Mouse (Mus musculus) embryonic fibroblast, embryonic 13.5 days (primary cell): ENCODE measurements around the gene Nup35. TPM values are rescaled to one million over a fixed set of nuclear protein-coding genes. Genes with fewer than 3 reads are reported as not detected.

Source experiments
- H3K27ac ChIP-seq: 2 replicates; pipeline ENCODE4 v1.5.1; 2012; ENCODE audit warnings: low read length, control low read depth, inconsistent platforms; ENCODE audit not compliant: insufficient read depth
- H3K4me1 ChIP-seq: 2 replicates; pipeline ENCODE4 v1.6.1; 2011; ENCODE audit warnings: low read length; ENCODE audit not compliant: control insufficient read depth, insufficient read depth
- H3K4me3 ChIP-seq: 2 replicates; pipeline ENCODE4 v1.5.1; 2011; ENCODE audit warnings: mild to moderate bottlenecking, control low read depth, low read length; ENCODE audit not compliant: insufficient read depth
- CTCF ChIP-seq: IDR thresholded peaks from 2 replicates; pipeline ENCODE4 v1.5.1; 2011; ENCODE audit warnings: mild to moderate bottlenecking, control low read depth, low read length, moderate library complexity, borderline replicate concordance; ENCODE audit not compliant: insufficient read depth
- POLR2A ChIP-seq: IDR thresholded peaks from 2 replicates; pipeline ENCODE4 v1.6.1; 2011; ENCODE audit warnings: low read depth, mild to moderate bottlenecking, control low read depth, low read length, moderate library complexity
- polyA plus RNA-seq: library from polyadenylated mRNA; stranded (reverse); fragments of >200 nt; gene quantifications from 2 replicates; pipeline ENCODE4 v1.2.4, GENCODE M21; 2011; ENCODE audit warnings: low read depth; ENCODE audit not compliant: missing spikeins, insufficient read length

Gene Nup35
- polyA plus RNA-seq, 1 experiment: 39.1 TPM

- Histone ChIP-seq H3K27ac (no peak overlapping the region), H3K4me3 (no peak overlapping the region), H3K4me1 (no peaks in the 10 kb centered on the region)
- TF ChIP-seq POLR2A (no peak), CTCF (no peak)
Measured at GRCm38 (mm10) chr2:80683727-80684239, 66.7 kb downstream of the Nup35 start.

GRCm38 (mm10) chr2:80684396-80685071, 67.5 kb downstream of the Nup35 start:
- TF ChIP-seq POLR2A (no peak), CTCF (no peak)
- Histone ChIP-seq H3K4me1 (no peaks in the 10 kb centered on the region), H3K27ac (no peak overlapping the region), H3K4me3 (no peak overlapping the region)

DNA sequence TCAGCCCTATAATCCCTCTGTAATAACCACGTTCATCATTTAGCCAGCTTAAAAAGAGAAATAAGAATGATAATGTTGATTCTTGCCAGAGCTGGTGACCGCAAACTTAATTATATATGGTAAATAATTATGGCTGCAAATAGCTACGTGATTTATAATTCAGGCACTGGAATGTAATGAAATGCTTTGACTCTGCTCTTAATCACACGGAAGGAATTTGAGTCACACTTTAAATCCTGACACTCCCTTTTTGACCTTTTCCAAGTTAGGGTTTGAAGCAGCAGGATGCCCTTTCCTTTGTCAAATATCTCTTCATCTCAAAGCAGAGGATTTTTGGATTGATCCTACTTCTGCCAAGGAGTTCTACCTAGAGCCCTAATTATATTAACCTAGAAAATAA, 71.2 kb downstream of the Nup35 start:
- no peaks in the 10 kb centered on the region; the same call in 1 of the 2 replicates for H3K4me1 ChIP-seq
- no peak for TF ChIP-seq POLR2A
- TF ChIP-seq CTCF: no peak
- H3K4me3 ChIP-seq: no peak overlapping the region
- peak overlapping the region; percentile 90; the same call in 1 of the 2 replicates for H3K27ac ChIP-seq

DNA sequence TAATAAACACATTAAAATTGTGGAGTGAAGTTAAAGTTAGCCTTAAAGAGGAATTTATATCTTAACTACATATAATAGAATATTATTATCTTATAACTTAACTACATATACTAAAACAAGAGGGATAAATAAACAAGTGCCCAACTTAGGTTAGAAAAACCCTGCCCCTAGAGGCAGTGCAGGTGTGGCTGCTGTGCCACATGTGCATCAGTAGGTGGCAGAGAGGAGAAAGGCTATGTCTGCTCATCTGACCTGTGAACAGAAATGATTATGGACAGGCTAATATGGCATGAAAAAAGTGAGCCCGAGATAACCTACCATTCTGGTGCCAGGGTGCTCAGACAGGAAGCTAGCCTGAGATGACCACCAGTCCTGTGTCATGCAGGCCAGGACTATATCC, 90.4 kb downstream of the Nup35 start:
- Histone ChIP-seq H3K27ac (no peak overlapping the region), H3K4me3 (no peak overlapping the region), H3K4me1 (no peaks in the 10 kb centered on the region)
- 0 out of 2 replicates have a peak, but pooled peaks have one; percentile 14 for TF ChIP-seq CTCF
- TF ChIP-seq POLR2A: no peak

Other genes starting within 250 kb of the Nup35 start
- gene Frzb, start 169.6 kb upstream of the Nup35 start, polyA plus RNA-seq: 2.3 and 3.8 TPM in 2 replicates
- gene Nckap1, start 35.9 kb upstream of the Nup35 start, polyA plus RNA-seq: 168 and 209 TPM in 2 replicates
- gene Dusp19, start 191 bp upstream of the Nup35 start, polyA plus RNA-seq: 15.0 and 19.3 TPM in 2 replicates